Mouse (Mus musculus) intestine, postnatal 0 days (tissue): ENCODE measurements around the gene Slc7a7. TPM values are rescaled to one million over a fixed set of nuclear protein-coding genes. Genes with fewer than 3 reads are reported as not detected.
A peak's percentile ranks its signal among the peaks of the same experiment; 100 is the strongest.
"Not testable (repeated sequence)": the region's sequence is repeated elsewhere in the genome, so short reads cannot be mapped to it uniquely, and the experiment has no call there.

Experiments used
- ATAC-seq: fragments of 200-750 bp; cut with Nextera tagmentation; 2 replicates; pipeline ENCODE4 v1.8.0; 2017; ENCODE audit warnings: mild to moderate bottlenecking, moderate TSS enrichment, moderate library complexity
- H3K27ac ChIP-seq: fragments of 300-500 bp; sonication (generic); 2 replicates; pipeline ENCODE4 v1.5.1; 2014; ENCODE audit warnings: mild to moderate bottlenecking, low read depth, low read length, moderate library complexity
- H3K27me3 ChIP-seq: fragments of 300-500 bp; sonication (generic); replicated peaks from 2 replicates; pipeline ENCODE4 v1.6.1; 2014; ENCODE audit warnings: low read length, mixed read lengths; ENCODE audit not compliant: control insufficient read depth, insufficient read depth
- H3K36me3 ChIP-seq: fragments of 300-500 bp; sonication (generic); 2 replicates; pipeline ENCODE4 v1.6.1; 2014; ENCODE audit warnings: mild to moderate bottlenecking, moderate library complexity; ENCODE audit not compliant: control insufficient read depth, insufficient read depth
- H3K4me1 ChIP-seq: fragments of 300-500 bp; sonication (generic); replicated peaks from 2 replicates; pipeline ENCODE4 v1.6.1; 2014; ENCODE audit warnings: antibody characterized with exemption, low read length, mixed read lengths; ENCODE audit not compliant: control insufficient read depth, insufficient read depth
- H3K4me2 ChIP-seq: fragments of 300-500 bp; sonication (generic); replicated peaks from 2 replicates; pipeline ENCODE4 v1.6.1; 2014; ENCODE audit warnings: low read depth, mild to moderate bottlenecking, moderate library complexity
- H3K4me3 ChIP-seq: fragments of 300-500 bp; sonication (generic); 2 replicates; pipeline ENCODE4 v1.5.1; 2014; ENCODE audit warnings: low read depth, low read length
- H3K9ac ChIP-seq: fragments of 300-500 bp; sonication (generic); 2 replicates; pipeline ENCODE4 v1.6.1; 2014; ENCODE audit warnings: mild to moderate bottlenecking, low read depth, low read length
- H3K9me3 ChIP-seq: fragments of 300-500 bp; sonication (generic); 2 replicates; pipeline ENCODE4 v1.6.1; 2016; ENCODE audit warnings: mixed run types; ENCODE audit not compliant: control insufficient read depth
- CTCF ChIP-seq: sonication (generic); IDR thresholded peaks from 2 replicates; pipeline ENCODE4 v1.5.1; 2016; ENCODE audit warnings: low read depth, mild to moderate bottlenecking, control low read depth, antibody characterized with exemption, moderate library complexity
- WGBS: fragments of 180-500 bp; shearing (Covaris S2); extraction: QIAGEN DNeasy Blood & Tissue Kit; methylation state at CpG from one replicate; pipeline ENCODE4 v1.1.7; 2014; 5-methylcytosine and 5-hydroxymethylcytosine counted together
- polyA plus RNA-seq: library from polyadenylated mRNA; unstranded; fragments of >200 nt; fragmentation: Nextera tagmentation; extraction: Ambion mirVana; gene quantifications from 2 replicates; pipeline ENCODE4 v1.2.1, GENCODE M21; 2015

Gene Slc7a7
- polyA plus RNA-seq, 1 experiment from 2014 or later = 188 TPM

DNA sequence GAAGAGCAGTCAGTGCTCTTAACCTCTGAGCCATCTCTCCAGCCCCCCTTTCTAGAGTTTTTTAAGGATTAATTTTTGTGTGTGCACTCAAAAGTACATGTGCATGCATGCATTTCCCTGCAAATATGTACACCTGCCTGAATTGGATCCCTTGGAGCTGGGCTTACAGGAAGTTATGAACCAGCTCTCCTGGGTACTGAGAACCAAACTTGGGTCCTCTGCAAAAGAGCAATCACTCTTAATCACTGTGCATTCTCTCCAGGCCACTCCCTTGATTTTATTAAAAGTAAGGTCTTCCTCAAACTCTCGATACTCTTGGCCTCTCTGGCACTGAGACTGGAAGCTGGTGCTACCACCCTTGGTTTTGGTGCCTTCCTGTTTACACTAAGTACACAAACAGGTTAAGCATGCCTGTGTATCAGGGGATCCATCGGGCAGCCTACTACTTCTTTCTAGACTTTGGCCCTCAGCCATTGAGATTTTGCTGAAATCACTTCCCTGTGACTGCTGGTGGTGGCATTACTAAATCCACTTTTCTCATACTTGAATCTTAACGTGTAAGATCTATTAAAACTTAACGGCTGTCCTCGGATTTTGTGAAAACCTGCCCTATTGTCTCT is 52.4 kb downstream of the Slc7a7 start:
- no peak for TF ChIP-seq CTCF

GRCm38 (mm10) chr14:54363156-54363555 is 54.4 kb downstream of the Slc7a7 start:
- Histone ChIP-seq H3K4me2 (no peak overlapping the region), H3K27ac (no peak overlapping the region), H3K4me1 (0 out of 2 replicates have a peak, but pooled peaks cover 2% of the 10 kb centered on the region), H3K36me3 (peaks cover 34% of the 10 kb centered on the region), H3K27me3 (no peaks in the 10 kb centered on the region), H3K4me3 (no peak overlapping the region), H3K9me3 (no peaks in the 10 kb centered on the region), H3K9ac (no peak overlapping the region)
- 96% methylated on average over 8 of the region's 8 CpGs for WGBS
- no peak for TF ChIP-seq CTCF
- ATAC-seq = no peak

More for the DNA sequence above, 52.4 kb downstream of the Slc7a7 start:
- Histone ChIP-seq H3K9me3 (no peaks in the 10 kb centered on the region), H3K9ac (no peak overlapping the region), H3K27ac (peak overlapping the region; percentile 9), H3K27me3 (no peaks in the 10 kb centered on the region), H3K4me3 (no peak overlapping the region), H3K4me1 (0 out of 2 replicates have a peak, but pooled peaks cover under 1% of the 10 kb centered on the region), H3K36me3 (peaks cover 54% of the 10 kb centered on the region), H3K4me2 (no peak overlapping the region)
- WGBS = 50% methylated on average over 5 of the region's 5 CpGs
- peak; percentile 42 for ATAC-seq

DNA sequence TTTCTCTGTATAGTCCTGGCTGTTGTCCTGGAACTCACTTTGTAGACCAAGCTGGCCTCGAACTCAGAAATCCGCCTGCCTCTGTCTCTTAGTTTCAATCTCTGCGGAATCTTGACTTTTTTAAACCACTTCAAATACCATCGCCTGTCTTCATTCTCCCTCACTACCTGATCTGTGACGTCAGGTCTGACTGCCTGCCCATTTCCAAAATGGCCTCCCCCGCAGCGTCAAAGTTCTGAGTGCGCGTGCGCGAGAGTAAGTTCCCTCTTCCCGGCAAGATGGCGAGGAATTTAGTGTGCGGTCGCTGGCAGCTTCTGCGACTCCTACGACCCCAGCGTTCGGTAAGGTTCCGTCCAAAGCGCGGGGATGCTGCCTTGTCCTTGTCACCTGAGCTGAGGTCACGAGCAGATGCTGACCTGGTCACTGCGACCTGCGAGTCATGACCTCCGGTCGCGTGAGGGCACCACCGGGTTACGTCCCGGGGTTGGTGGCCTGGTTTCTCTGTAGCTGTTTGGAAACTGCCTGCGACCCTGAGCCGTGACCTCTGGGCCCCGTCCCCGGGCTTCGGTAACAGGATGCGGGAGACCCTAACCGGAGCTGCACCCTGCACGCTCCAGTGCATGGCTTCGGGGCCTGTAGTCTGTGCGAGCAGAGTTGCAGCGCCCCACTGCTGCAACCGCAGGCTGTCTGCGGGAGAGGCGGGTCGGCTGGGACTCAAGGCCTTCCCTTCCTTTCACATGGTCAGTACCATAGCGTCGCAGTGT is 56.8 kb downstream of the Slc7a7 start, which contains the start of gene Oxa1l:
Oxa1l (plus strand) TSS at position 258 of the 764 bp plus-strand sequence.
- peak within 1 kb of the TSS; percentile 88 for H3K4me3 ChIP-seq
- no peaks in the 10 kb centered on the region for H3K27me3 ChIP-seq
- H3K9me3 ChIP-seq = no peaks in the 10 kb centered on the region
- TF ChIP-seq CTCF = peak; percentile 57
- ATAC-seq = peak; percentile 74
- H3K4me1 ChIP-seq = 0 out of 2 replicates have a peak, but pooled peaks cover 2% of the 10 kb centered on the region
- peak within 1 kb of the TSS; percentile 91 for H3K9ac ChIP-seq
- peaks cover 15% of the 10 kb centered on the region; the same call in 1 of the 2 replicates for H3K36me3 ChIP-seq
- peak within 1 kb of the TSS; percentile 72 for H3K4me2 ChIP-seq
- H3K27ac ChIP-seq = peak within 1 kb of the TSS; percentile 70
- WGBS = under 1% methylated on average over 48 of the region's 48 CpGs

DNA sequence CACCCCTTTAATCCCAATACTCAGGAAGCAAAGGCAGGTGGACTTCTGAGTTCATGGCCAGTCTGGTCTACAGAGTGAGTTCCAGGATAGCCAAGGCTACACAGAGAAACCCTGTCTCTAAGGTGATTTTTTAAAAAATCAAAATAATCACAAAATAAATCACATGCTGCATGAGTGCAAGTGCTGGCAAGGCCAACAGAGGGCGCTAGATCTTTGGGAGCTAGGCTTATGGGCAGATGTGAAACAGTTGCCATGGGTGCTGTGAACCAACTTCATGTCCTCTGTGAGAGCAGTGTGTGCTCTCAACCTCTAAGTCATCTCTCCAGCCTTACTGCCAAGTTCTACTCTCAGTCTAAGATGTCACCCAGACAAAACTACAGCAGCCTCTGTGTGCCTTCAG is 63.2 kb downstream of the Slc7a7 start:
- Histone ChIP-seq H3K27me3 (no peaks in the 10 kb centered on the region), H3K4me3 (no peak overlapping the region), H3K4me2 (no peak overlapping the region), H3K27ac (no peak overlapping the region), H3K9me3 (no peaks in the 10 kb centered on the region), H3K9ac (no peak overlapping the region), H3K36me3 (no peaks in the 10 kb centered on the region), H3K4me1 (no peaks in the 10 kb centered on the region)
- 31% methylated on average over 1 of the region's 1 CpGs for WGBS
- ATAC-seq = no peak
- peak; percentile 32 for TF ChIP-seq CTCF

- 81% methylated on average over 8 of the region's 8 CpGs for WGBS
- no peak for TF ChIP-seq CTCF
- H3K36me3 ChIP-seq = no peaks in the 10 kb centered on the region
- H3K9ac ChIP-seq = no peak overlapping the region
- H3K4me1 ChIP-seq = no peaks in the 10 kb centered on the region
- H3K27ac ChIP-seq = no peak overlapping the region
- H3K9me3 ChIP-seq = no peaks in the 10 kb centered on the region
- H3K27me3 ChIP-seq = no peaks in the 10 kb centered on the region
- H3K4me3 ChIP-seq = no peak overlapping the region
- no peak for ATAC-seq
- no peak overlapping the region for H3K4me2 ChIP-seq
Measured at GRCm38 (mm10) chr14:54352314-54352713, 65.3 kb downstream of the Slc7a7 start.

GRCm38 (mm10) chr14:54350773-54351541 is 66.6 kb downstream of the Slc7a7 start:
- H3K4me3 ChIP-seq, H3K36me3 ChIP-seq, H3K27ac ChIP-seq, H3K9ac ChIP-seq, H3K4me2 ChIP-seq, H3K9me3 ChIP-seq, H3K27me3 ChIP-seq, H3K4me1 ChIP-seq, ATAC-seq: not testable (repeated sequence)
- 93% methylated on average over 16 of the region's 16 CpGs for WGBS

DNA sequence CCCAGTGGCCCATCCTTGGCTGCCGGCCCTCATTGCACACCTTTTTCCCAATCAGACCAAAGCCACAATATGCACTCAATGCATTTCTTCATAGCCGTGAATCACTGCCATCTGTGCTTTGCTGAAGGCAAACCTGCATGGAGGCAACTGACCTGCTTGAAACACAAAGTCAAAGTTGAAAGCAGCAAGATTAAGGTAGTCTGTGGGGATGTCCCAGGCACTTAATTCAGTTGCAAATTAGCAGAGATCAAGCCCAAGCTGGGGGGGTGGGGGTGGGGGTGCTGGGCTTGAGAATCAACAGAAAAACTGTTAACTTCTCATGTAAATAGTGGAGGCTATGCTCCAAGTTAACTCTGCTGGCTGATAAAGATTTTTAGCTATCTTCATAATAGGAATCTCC is 75.8 kb downstream of the Slc7a7 start:
- ATAC-seq, H3K27ac ChIP-seq, H3K9me3 ChIP-seq, H3K4me1 ChIP-seq, H3K27me3 ChIP-seq, H3K9ac ChIP-seq, H3K36me3 ChIP-seq, H3K4me2 ChIP-seq, H3K4me3 ChIP-seq: not testable (repeated sequence)
- 46% methylated on average over 2 of the region's 2 CpGs for WGBS
